Mouse (Mus musculus): ENCODE measurements around the gene Cab39l. TPM values are rescaled to one million over a fixed set of nuclear protein-coding genes. Genes with fewer than 3 reads are reported as not detected.

Gene Cab39l
- polyA plus RNA-seq, 1 experiment from 2014 or later, result 35.5 TPM

DNA sequence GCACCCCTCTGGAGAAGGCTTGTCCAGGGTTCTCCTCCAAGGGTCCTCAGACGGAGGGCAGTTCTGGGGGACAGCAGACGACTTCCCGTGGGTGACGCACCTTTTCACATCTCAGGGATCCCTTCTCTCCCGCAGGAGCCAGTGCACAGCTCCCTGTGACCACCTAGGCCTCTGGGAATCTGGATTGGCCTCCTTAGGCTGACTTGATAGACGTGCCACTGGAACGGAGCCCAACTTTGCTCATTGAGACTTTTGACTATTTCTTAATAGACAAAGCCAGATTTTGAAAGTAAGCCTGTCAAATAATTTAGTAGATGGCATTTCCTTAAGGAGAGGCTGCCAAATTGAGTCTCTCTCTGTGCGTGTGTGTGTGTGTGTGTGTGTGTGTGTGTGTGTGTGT is 185.9 kb downstream of the Cab39l start:
- Histone ChIP-seq H3K4me3 (replicated peaks) (peak overlapping the region; percentile 82), H3K27ac (peak overlapping the region; percentile 93), H3K4me2 (peak overlapping the region; percentile 63), H3K4me1 (peaks cover 27% of the 10 kb centered on the region), H3K36me3 (replicated peaks) (peaks cover 21% of the 10 kb centered on the region), H3K9ac (peak overlapping the region; percentile 83), H3K9me3 (no peaks in the 10 kb centered on the region), H3K27me3 (peaks cover 38% of the 10 kb centered on the region)
- ATAC-seq (ENCODE audit: low FRiP score), result no peak
- 2% methylated on average over 8 of the region's 8 CpGs for whole genome bisulfite sequencing

DNA sequence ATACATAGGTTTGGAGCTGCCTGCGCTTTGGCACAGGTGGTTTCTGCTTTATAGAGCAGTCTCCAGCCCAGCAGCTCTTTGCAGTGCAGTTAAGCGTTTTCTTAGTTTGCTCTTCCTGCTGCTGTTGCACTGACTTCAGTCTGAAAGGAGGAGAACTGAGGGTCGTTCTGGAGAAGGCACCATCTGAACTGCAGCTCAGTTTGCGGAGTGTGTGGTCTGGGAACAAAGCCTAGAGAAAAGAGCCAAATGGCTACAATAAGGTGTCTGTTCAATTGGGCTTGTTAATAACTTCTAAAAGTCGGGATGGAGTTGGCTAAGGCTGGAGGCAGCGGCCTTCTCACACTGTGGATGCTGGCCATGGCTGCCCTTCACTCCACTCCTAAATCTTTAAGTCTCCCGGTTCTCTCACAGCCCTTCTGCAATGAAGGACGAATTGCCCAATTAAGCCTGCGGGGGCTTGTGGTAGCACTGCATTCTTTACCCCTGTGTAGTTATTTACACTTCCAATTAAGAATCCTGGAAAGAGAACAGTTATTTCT is 186.4 kb downstream of the Cab39l start:
- Histone ChIP-seq H3K4me2 (peak overlapping the region; percentile 63), H3K27ac (peak overlapping the region; percentile 93), H3K9ac (peak overlapping the region; percentile 83), H3K4me3 (replicated peaks) (peak overlapping the region; percentile 82), H3K9me3 (no peaks in the 10 kb centered on the region), H3K36me3 (replicated peaks) (peaks cover 26% of the 10 kb centered on the region), H3K4me1 (peaks cover 27% of the 10 kb centered on the region), H3K27me3 (peaks cover 33% of the 10 kb centered on the region)
- no peak for ATAC-seq (ENCODE audit: low FRiP score)
- WGBS, result 4% methylated on average over 9 of the region's 9 CpGs

DNA sequence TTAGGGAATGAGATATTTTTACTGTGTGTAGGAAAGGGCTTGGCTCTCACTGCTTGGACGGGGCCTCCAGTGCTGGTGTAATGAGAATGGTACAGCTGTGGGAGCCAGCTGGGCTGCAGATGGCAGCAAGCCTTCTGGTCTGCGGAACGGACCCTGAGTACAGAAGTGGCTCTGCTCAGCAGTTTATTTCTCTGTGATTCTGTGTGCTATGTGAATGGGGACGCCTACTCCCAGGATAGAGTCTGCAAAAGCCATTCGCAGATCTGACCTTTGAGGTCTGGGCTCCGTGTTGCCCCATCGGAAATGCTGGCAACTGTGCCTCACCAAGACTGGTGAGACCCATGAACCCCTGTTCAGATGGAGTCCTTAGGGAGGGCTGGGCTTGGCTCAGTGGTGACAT is 187.1 kb downstream of the Cab39l start:
- Histone ChIP-seq H3K4me3 (replicated peaks) (peak overlapping the region; percentile 82), H3K4me1 (peaks cover 27% of the 10 kb centered on the region), H3K4me2 (peak overlapping the region; percentile 63), H3K27me3 (peaks cover 28% of the 10 kb centered on the region), H3K9me3 (no peaks in the 10 kb centered on the region), H3K9ac (peak overlapping the region; percentile 83), H3K27ac (peak overlapping the region; percentile 93), H3K36me3 (replicated peaks) (peaks cover 30% of the 10 kb centered on the region)
- WGBS, result 13% methylated on average over 7 of the region's 7 CpGs
- ATAC-seq (ENCODE audit: low FRiP score), result peak; percentile 63; the same call in 1 of the 2 replicates

DNA sequence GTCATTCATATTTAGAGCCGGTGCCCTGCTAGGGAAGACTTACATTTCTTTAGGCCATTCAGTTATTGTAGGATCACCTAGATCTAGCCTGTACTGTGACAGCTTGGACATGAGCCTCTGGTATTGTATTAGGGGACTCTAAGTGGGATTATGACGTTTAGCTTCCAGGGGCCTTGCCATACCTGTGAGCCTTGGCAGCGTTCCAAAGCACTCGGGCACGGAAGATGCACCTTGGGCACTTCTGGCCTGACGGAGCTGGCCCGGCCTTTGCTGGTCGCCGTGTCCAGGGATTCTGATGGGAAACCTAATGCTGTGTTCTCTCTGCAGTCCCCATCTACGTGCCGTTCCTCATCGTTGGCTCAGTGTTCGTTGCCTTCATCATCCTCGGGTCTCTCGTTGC is 188.5 kb downstream of the Cab39l start:
- Histone ChIP-seq H3K9ac (no peak overlapping the region), H3K36me3 (replicated peaks) (peaks cover 30% of the 10 kb centered on the region), H3K4me2 (peak overlapping the region; percentile 63), H3K4me1 (peaks cover 27% of the 10 kb centered on the region), H3K4me3 (replicated peaks) (peak overlapping the region; percentile 82), H3K9me3 (no peaks in the 10 kb centered on the region), H3K27ac (no peak overlapping the region), H3K27me3 (peaks cover 14% of the 10 kb centered on the region)
- ATAC-seq (ENCODE audit: low FRiP score), result no peak
- WGBS, result 81% methylated on average over 15 of the region's 15 CpGs

DNA sequence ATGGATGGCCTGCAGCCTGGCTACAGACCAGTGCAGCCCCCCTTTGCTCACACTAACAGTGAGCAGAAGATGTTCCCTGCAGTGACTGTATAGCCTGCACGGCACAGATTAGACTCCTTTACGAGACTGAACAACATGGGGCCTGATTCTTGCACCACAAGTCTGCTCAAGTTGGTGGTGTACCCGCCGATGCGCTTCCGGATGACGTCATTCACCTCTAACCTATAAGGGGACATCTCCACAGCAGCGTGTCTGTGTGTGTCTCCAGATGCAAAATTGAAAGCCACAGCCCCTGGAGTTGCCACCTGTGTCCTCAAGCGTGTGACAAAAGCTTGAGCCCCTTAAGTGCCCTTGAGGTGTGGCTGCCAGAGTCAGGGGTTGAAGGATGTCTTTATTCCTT is 189.3 kb downstream of the Cab39l start:
- H3K4me1 ChIP-seq, result peaks cover 23% of the 10 kb centered on the region

DNA sequence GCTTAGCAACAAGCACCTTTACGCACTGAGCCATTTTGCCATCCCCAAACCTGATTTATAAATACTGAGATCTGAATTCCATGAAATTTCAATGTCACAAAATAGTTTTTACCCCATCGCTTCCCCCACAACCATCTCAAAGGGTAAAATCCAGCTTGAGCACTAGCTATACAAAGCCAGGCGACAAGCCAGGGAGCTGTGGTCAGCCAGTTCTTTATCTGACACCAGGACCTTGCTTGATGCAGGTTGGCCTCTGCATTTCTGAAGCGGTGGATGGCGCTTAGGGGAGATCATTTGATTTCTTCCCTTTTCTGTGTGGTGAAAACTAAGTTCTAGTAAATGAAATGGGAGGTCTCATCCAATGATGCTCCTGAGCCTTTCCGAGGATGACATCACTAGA is 191.3 kb downstream of the Cab39l start:
- Histone ChIP-seq H3K4me2 (no peak overlapping the region), H3K9me3 (no peaks in the 10 kb centered on the region), H3K4me3 (replicated peaks) (no peak overlapping the region), H3K27ac (no peak overlapping the region), H3K27me3 (peaks cover 3% of the 10 kb centered on the region; the same call in 1 of the 2 replicates), H3K4me1 (peaks cover 20% of the 10 kb centered on the region), H3K36me3 (replicated peaks) (peaks cover 30% of the 10 kb centered on the region), H3K9ac (no peak overlapping the region)
- ATAC-seq (ENCODE audit: low FRiP score), result no peak
- whole genome bisulfite sequencing, result 89% methylated on average over 6 of the region's 6 CpGs

More for the DNA sequence above, 189.3 kb downstream of the Cab39l start:
- Histone ChIP-seq H3K4me3 (replicated peaks) (no peak overlapping the region), H3K9ac (no peak overlapping the region), H3K9me3 (no peaks in the 10 kb centered on the region), H3K27ac (no peak overlapping the region), H3K27me3 (peaks cover 9% of the 10 kb centered on the region), H3K36me3 (replicated peaks) (peaks cover 30% of the 10 kb centered on the region), H3K4me2 (no peak overlapping the region; the same call in 1 of the 2 replicates)
- WGBS, result 86% methylated on average over 9 of the region's 9 CpGs
- ATAC-seq (ENCODE audit: low FRiP score), result no peak

DNA sequence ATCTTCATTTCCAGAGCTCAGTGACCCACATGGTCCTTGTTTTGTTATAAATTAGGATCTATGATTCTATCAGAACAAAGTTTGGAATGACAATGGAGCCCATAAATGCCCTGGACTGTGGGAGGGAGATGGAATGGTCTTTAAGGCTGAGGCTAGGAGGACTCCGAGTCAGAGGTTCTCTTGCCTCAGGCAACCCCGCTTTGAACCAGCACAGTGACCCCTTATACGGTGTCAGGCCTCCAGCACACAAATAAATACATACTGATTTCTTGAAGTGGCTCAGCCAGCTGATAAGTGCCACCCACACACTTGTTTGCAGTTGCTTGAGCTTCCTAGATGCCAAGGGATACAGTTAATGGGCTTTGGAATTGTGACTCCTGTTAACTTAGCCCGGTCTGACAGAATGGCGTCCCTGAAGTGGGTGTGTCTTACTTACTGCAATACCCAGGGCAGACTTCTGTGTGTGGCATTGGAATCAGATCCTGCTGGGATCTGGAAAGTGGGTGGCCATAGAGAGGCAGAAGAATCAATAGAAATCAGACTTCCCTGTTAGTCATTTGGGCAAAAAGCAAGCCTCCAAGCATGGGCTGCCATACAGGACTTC is 192.6 kb downstream of the Cab39l start:
- 71% methylated on average over 5 of the region's 5 CpGs for WGBS
- H3K9ac ChIP-seq, result no peak overlapping the region
- peaks cover 9% of the 10 kb centered on the region for H3K4me1 ChIP-seq
- no peak overlapping the region for H3K4me2 ChIP-seq
- H3K27ac ChIP-seq, result no peak overlapping the region
- no peaks in the 10 kb centered on the region for H3K9me3 ChIP-seq
- no peaks in the 10 kb centered on the region for H3K27me3 ChIP-seq
- no peak for ATAC-seq (ENCODE audit: low FRiP score)
- H3K36me3 ChIP-seq (replicated peaks), result peaks cover 30% of the 10 kb centered on the region
- no peak overlapping the region for H3K4me3 ChIP-seq (replicated peaks)

DNA sequence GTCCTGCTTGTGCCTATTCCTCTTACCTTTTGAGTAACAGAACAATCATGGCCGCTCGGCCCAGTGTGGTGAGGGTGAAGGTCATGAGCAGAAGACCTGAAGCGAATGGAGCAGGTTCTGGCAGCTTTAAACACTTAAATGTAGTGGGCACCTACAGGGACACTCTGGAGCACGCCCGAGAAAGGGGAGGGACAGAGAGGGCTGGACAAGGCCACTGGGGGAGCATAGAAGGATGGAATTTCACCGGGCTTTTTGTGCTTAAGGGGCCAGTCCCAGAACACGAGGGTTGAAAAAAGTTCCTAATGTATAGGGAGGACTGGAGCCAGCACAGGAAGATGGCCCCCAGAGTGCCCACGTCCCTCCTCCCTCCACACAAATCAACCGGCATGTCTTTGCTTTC is 193.2 kb downstream of the Cab39l start:
- Histone ChIP-seq H3K4me3 (replicated peaks) (no peak overlapping the region), H3K9me3 (no peaks in the 10 kb centered on the region), H3K27me3 (peaks cover 4% of the 10 kb centered on the region; the same call in 1 of the 2 replicates), H3K4me2 (no peak overlapping the region), H3K4me1 (peaks cover 9% of the 10 kb centered on the region), H3K27ac (no peak overlapping the region), H3K9ac (no peak overlapping the region), H3K36me3 (replicated peaks) (peaks cover 30% of the 10 kb centered on the region)
- 74% methylated on average over 9 of the region's 9 CpGs for WGBS
- no peak for ATAC-seq (ENCODE audit: low FRiP score)

Other genes starting within 250 kb of the Cab39l start
- 128 and 130 TPM in 2 replicates for gene Rcbtb1, start 239.8 kb upstream of the Cab39l start, polyA plus RNA-seq (2016; fragmentation: Nextera tagmentation; extraction: Ambion mirVana)
- not detected in 2 replicates for gene Gm6904, start 180.8 kb upstream of the Cab39l start, polyA plus RNA-seq (2016; fragmentation: Nextera tagmentation; extraction: Ambion mirVana)
- gene Phf11a, start 143.4 kb upstream of the Cab39l start, polyA plus RNA-seq (2016; fragmentation: Nextera tagmentation; extraction: Ambion mirVana), result not detected in 2 replicates
- gene Phf11b, start 99.6 kb upstream of the Cab39l start, polyA plus RNA-seq (2016; fragmentation: Nextera tagmentation; extraction: Ambion mirVana), result 0.22 and 0.23 TPM in 2 replicates
- gene Phf11d, start 75.5 kb upstream of the Cab39l start, polyA plus RNA-seq (2016; fragmentation: Nextera tagmentation; extraction: Ambion mirVana), result 0.19 and 0.24 TPM in 2 replicates
- gene Phf11c, start 45.6 kb upstream of the Cab39l start, polyA plus RNA-seq (2016; fragmentation: Nextera tagmentation; extraction: Ambion mirVana), result 0.68 and 0.72 TPM in 2 replicates
- gene Setdb2, start 88 bp upstream of the Cab39l start, polyA plus RNA-seq (2016; fragmentation: Nextera tagmentation; extraction: Ambion mirVana), result 11.7 and 13.0 TPM in 2 replicates
- 28.1 and 32.4 TPM in 2 replicates for gene Cdadc1, start 157.0 kb downstream of the Cab39l start, polyA plus RNA-seq (2016; fragmentation: Nextera tagmentation; extraction: Ambion mirVana)
- 51.5 and 60.9 TPM in 2 replicates for gene Shisa2, start 184.3 kb downstream of the Cab39l start, polyA plus RNA-seq (2016; fragmentation: Nextera tagmentation; extraction: Ambion mirVana)